Mouse (Mus musculus) left cerebral cortex, adult 2 months (tissue): ENCODE data around the gene Gm13090. TPM values are rescaled to one million over a fixed set of nuclear protein-coding genes. Genes with fewer than 3 reads are reported as not detected.

Source experiments
- DNase-seq, 2 experiments: peaks; one replicate each; pipeline ENCODE4 v3.0.0; 2021 to 2022; ENCODE audit warnings: low spot score in 2 of 2, mixed read lengths in 1 of 2; ENCODE audit errors: extremely low spot score in 1 of 2
- H3K27ac ChIP-seq: fragments of 200-600 bp; 2 replicates; pipeline ENCODE4 v1.8.1; 2022
- H3K4me3 ChIP-seq: fragments of 200-600 bp; 2 replicates; pipeline ENCODE4 v1.8.1; 2022
- CTCF ChIP-seq: fragments of 200-600 bp; IDR thresholded peaks from 2 replicates; pipeline ENCODE4 v1.8.1; 2022; ENCODE audit warnings: antibody characterized with exemption, mild to moderate bottlenecking, moderate library complexity
- intact Hi-C: fragments of 180-260 bp; cut with DNase I; formaldehyde crosslinking; loops from one replicate; pipeline ENCODE4 v1.15.1; 2025
- total RNA-seq, 2 experiments: library from RNA; stranded (reverse); gene quantifications; 2 replicates each; pipeline ENCODE4 v1.2.3; 2021

Gene Gm13090
- total RNA-seq, 2 experiments from 2014 or later = not detected

DNA sequence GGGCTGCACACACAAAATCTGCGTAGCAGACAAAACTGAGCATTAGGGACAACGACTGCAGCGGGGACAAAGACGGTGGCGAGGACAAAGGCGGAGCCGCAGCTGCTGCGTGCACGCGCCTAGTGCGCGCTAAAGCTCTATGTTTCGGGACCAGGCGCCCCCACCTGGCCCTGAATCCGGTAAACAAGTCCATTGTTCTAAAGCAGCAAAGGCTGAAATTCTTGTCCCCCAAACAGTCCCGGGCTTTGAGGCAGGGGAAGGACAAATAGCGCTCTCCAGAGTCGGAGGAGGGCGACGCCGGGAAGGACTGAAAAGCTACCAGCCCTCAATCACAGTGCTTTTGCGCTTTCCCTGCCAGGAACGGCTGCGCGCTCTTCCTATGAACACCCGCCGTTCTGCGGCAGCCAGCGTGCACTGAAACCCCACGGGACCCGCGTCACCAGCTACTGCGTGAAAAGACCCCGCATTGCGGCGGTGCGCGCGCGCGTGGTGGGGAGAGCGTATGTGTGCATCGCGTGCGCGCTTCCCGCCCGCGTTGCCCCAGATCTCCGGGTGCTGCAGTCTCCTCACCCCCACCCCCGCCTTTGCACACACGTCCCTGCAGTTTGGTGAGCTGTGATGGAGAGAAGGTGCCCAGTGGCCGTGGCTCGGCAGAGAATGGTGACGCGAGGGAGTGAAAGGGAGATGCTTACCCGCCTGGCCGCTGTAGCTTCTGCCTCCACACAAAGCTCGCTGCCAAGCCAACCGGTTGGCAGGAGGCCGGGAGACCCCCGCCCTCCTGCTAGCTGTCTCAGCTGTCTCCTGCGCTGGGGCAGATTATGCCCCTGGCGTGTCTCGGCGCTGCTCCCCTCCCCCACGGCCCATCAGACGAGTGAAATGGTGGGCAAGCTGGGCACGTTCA, 39.5 kb downstream of the Gm13090 start:
- Histone ChIP-seq H3K4me3 (peak overlapping the region; percentile 50), H3K27ac (peak overlapping the region; percentile 98)
- peak; percentile 80 to 83 for DNase-seq
- peak; percentile 28 for TF ChIP-seq CTCF
- intact Hi-C loops = loop anchor here (2.0 kb wide), 1 partner anchor 20 kb away; no protein-coding TSS in a partner anchor

GRCm38 (mm10) chr4:151129725-151130557, 40.6 kb downstream of the Gm13090 start:
- Histone ChIP-seq H3K27ac (peak overlapping the region; percentile 98), H3K4me3 (peak overlapping the region; percentile 50)
- DNase-seq = peak; percentile 26 to 29
- TF ChIP-seq CTCF = no peak
- intact Hi-C loops = loop anchor here (2.0 to 10.0 kb wide), 2 partner anchors 21 to 215 kb away; partner anchors contain the start of genes Park7 and Tnfrsf9

DNA sequence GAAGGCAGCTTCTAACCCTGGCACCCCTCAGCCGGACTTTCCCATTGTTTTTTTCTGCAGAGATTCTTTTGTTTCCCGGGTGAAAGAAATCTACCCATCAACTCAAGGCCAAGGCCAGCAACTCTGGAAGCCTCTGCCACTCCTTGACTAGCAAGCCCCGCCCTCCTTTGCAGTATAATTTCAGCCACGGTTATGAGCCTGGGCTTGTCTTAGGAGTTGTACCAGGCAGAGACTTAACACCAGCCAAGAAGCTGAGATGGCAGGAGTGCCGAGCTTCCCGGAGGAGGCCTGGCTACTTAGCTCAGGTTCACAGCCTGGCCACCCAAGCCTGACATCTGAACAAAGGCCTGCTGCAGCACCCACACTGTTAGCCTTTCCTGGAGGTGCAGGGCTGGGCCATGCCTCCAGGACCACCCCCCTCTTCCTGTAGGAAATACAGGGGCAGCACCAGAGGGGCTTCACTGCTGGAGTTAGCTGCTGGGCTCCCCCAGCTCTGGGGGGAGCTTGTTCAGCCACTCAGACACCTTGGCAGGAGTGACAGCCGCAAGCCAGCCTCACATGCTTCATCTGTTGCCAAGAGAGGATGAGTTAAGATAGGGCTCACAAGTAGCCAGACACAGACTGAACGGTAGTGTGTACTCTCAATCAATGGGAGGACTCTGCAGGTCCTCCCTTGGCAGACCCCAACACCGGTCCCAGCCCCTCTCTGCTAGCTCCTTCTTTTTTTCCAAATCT, 41.6 kb downstream of the Gm13090 start:
- H3K4me3 ChIP-seq = no peak overlapping the region
- TF ChIP-seq CTCF = no peak
- H3K27ac ChIP-seq = no peak overlapping the region
- DNase-seq = no peak
- intact Hi-C loops = loop anchor here (10.0 kb wide), 1 partner anchor 216 kb away; the partner anchor contains the start of genes Park7 and Tnfrsf9

DNA sequence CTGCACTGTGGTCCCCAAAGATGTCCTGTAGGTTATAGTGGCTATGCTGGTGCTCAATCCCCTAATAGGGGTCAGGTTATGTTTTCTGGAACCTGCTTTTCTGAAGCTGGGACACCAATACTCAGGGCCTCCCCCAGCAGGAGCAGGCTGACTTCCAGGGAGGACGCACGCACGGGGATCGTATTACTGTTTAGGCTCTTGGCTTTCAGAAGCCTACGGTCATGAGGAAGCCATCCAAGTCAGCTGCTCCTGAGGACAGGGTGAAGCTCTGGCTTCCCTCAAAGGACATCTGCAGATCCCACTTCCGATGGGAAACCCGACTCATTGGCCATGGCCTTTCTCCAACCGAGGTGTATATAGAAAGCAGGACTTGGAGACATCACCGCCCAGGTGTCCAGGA, 43.1 kb downstream of the Gm13090 start:
- intact Hi-C loops = loop anchor here (10.0 kb wide), 1 partner anchor 218 kb away; the partner anchor contains the start of genes Park7 and Tnfrsf9
- H3K4me3 ChIP-seq = no peak overlapping the region
- H3K27ac ChIP-seq = no peak overlapping the region
- TF ChIP-seq CTCF = no peak
- DNase-seq = no peak

- TF ChIP-seq CTCF = no peak
- intact Hi-C loops = loop anchor here (10.0 kb wide), 1 partner anchor 219 kb away; the partner anchor contains the start of genes Park7 and Tnfrsf9
- H3K4me3 ChIP-seq = no peak overlapping the region
- H3K27ac ChIP-seq = no peak overlapping the region
- no peak for DNase-seq
Observed at GRCm38 (mm10) chr4:151133760-151134159, 44.4 kb downstream of the Gm13090 start.

- DNase-seq = no peak
- no peak for TF ChIP-seq CTCF
- intact Hi-C loops = loop anchor here (10.0 kb wide), 1 partner anchor 221 kb away; the partner anchor contains the start of genes Park7 and Tnfrsf9
- Histone ChIP-seq H3K4me3 (no peak overlapping the region), H3K27ac (no peak overlapping the region)
Observed at GRCm38 (mm10) chr4:151135491-151135890, 46.1 kb downstream of the Gm13090 start.

DNA sequence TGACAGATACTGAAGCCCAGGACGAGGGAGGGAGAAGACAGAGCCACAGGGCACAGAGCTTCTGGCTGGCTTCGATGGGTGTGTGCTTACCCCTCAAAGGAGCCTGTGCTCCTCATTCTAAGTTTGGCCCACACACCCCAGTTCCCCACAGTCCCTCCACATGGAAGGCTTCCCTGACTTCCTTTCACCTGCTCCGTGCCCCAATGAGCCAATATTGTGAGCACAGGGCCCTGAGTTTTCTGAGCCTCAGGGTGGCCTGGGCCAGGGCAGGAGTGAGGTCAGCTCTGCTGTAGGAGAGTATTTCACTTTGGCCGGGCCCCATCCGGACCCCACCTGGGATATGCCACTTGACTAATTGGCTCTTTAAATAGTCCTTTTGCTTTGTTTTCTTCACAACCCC, 48.3 kb downstream of the Gm13090 start:
- Histone ChIP-seq H3K4me3 (no peak overlapping the region), H3K27ac (no peak overlapping the region)
- DNase-seq = no peak
- intact Hi-C loops = loop anchor here (2.0 to 10.0 kb wide), 2 partner anchors 31 to 223 kb away; partner anchors contain the start of genes Park7 and Tnfrsf9
- no peak for TF ChIP-seq CTCF

DNA sequence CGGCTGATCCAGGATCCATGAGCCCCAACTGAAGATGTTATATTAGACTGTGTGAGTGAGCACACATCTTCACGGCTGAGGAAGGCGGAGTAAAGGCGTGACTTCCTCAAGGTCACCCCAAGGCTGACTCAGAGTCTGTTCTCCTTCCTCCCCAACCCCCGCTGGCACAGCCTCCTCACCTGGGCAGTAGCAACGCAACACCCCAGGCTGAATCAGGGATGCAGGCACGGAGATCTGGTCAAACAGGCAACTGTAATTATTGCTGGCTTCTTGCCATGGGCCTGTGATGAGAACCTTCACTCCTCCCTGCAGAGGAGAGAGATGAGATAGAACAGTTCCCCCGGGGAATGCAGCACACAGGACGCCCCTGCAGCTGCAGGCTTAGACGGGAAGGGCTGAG, 48.8 kb downstream of the Gm13090 start:
- intact Hi-C loops = loop anchor here (2.0 to 10.0 kb wide), 2 partner anchors 31 to 223 kb away; partner anchors contain the start of genes Park7 and Tnfrsf9
- TF ChIP-seq CTCF = no peak
- H3K27ac ChIP-seq = peak overlapping the region; percentile 82
- DNase-seq = peak; percentile 41 to 42
- H3K4me3 ChIP-seq = peak overlapping the region; percentile 36

GRCm38 (mm10) chr4:151138586-151138985, 49.2 kb downstream of the Gm13090 start:
- intact Hi-C loops = loop anchor here (2.0 to 10.0 kb wide), 2 partner anchors 32 to 224 kb away; partner anchors contain the start of genes Park7 and Tnfrsf9
- peak overlapping the region; percentile 82 for H3K27ac ChIP-seq
- H3K4me3 ChIP-seq = peak overlapping the region; percentile 36
- TF ChIP-seq CTCF = no peak
- no peak for DNase-seq

GRCm38 (mm10) chr4:151139053-151139840, 49.9 kb downstream of the Gm13090 start:
- Histone ChIP-seq H3K4me3 (peak overlapping the region; percentile 36), H3K27ac (peak overlapping the region; percentile 82)
- peak; percentile 89 for TF ChIP-seq CTCF
- peak; percentile 88 to 90 for DNase-seq
- intact Hi-C loops = loop anchor here (2.0 to 10.0 kb wide), 2 partner anchors 32 to 224 kb away; partner anchors contain the start of genes Park7 and Tnfrsf9
